Mouse (Mus musculus) kidney, postnatal 36 days (tissue): ENCODE data around the gene Ap5m1.

Source experiments
- DNase-seq, 2 experiments: peaks; one replicate each; pipeline ENCODE4 v3.0.0; 2021 to 2022; ENCODE audit warnings: mixed read lengths in 2 of 2

Gene Ap5m1

DNA sequence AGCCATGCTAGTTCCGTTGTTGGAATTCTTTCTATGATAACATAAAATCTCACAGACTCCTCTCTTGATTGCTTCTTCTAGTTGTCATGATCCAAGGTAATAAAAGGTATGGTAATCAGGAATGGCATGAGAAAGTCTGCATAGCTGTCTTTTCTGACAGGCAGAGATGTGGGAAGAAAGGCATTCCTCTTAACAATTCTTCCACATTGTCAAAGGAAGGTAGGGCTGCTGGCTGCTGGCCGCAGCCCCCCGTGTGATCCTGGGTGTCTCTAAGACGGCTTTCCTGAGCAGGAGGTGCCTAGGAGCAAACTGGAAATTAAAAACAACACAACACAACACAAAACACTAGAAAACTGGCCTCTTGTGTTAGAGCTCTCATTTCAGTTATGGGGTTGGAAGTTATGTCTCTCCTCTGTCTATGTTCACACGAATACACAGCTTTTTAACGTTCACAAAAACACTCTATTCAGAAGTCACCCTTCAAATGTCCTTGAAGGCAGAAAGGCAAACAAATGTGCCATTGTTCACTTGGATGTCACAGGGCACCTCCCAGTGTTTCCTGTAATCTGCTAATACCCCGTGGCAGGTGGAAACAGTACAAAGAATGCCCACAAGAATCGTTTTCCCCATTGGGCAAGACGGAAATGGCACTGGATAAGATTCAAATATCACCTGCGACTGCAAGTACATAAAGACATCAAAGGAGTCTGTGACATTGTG lies 62.8 kb downstream of the Ap5m1 start:
- DNase-seq, result no peak

DNA sequence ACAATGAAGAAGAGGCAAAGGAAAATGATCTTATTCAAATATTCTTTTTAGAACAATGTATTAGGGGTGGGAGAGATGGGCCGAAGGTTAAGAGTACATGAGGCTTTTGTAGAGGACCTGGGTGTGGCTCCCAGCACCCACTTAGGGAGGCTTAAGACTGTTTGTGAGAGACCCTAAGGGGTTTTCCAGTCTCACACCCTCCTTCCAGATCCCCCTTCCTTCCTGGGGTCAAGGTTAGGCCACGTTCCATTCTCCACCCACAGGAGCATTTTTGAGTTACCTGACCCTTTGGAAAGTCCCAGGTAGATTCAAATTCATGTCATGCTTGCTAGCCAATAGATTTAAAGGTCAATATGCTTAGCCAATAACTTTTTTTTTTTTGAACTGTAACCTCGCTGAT lies 66.5 kb downstream of the Ap5m1 start:
- DNase-seq, result no peak

- DNase-seq, result no peak
These were observed 72.3 kb downstream of the Ap5m1 start for GRCm38 (mm10) chr14:49138171-49138570.

- DNase-seq, result no peak
These were observed 74.9 kb downstream of the Ap5m1 start for GRCm38 (mm10) chr14:49140756-49141155.
